Mouse (Mus musculus): ENCODE results near the gene Kcnip3. TPM values are rescaled to one million over a fixed set of nuclear protein-coding genes. Genes with fewer than 3 reads are reported as not detected.

Kcnip3 gene
- total and polyA plus RNA-seq, 3 experiments: 0.22 TPM; not detected in 2

DNA sequence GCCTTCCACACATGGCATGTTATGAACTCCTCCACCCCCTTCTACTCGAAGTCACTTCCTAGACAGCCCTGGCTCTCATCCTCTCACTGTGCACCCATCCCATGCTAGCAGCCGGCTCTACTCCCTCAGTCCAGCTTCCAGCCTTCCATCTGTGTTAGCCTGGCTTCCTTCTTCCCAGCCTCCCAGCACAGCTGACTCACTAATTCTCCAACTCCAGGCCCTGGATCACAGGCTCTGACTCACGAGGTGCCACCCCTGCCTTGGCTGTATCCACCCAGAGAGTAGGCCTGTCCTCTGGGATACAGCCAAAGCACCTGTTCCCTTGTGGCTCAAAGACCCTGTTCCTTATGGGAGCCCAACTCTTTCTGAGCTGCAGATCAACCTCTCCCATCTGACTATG, 15.7 kb upstream of the Kcnip3 start:
- TF ChIP-seq RCOR1 (IDR thresholded peaks at IDR 0.05; ENCODE audit: low read depth, low read length) (no peak), SIN3A (IDR thresholded peaks at IDR 0.05; ENCODE audit: low read length) (no peak), CHD2 (IDR thresholded peaks at IDR 0.05; ENCODE audit: low read length) (no peak), ZC3H11A (IDR thresholded peaks at IDR 0.05; ENCODE audit: low read depth, low read length) (no peak), HCFC1 (IDR thresholded peaks at IDR 0.05; ENCODE audit: low read depth, low read length) (no peak), ETS1 (IDR thresholded peaks at IDR 0.05; ENCODE audit: low read depth, low read length) (no peak)
- H3K27me3 ChIP-seq (ENCODE audit: control insufficient read depth in 1 of 2, insufficient read depth in 2 of 2, low read length in 2 of 2): no peaks in the 10 kb centered on the region; a peak in 1 of 4 replicates

DNA sequence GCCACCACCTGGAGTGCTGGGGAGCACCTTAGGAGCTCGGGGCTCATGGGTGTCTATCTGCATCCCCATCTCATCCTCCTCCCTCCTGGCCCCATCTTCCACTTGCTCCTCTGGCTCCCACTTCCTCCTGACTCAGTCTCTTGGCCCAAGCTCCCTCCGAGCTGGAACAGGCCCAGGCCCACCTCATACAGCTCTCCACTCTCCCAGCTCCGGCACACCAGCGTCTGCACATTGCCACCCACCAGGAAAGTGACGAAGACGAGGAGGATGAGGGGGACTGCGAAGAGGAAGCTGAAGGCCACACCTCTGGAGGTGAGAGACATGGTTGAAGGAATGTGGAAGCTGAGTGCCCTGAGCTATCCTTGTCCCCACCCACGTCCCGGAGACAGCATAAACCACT, 13.5 kb upstream of the Kcnip3 start:
- no peak overlapping the region for H3K4me3 ChIP-seq (ENCODE audit: control insufficient read depth in 1 of 2, insufficient read depth in 1 of 2, low read depth in 2 of 2, low read length in 2 of 2)
- TF ChIP-seq CHD1 (IDR thresholded peaks at IDR 0.05; ENCODE audit: low read depth, low read length): no peak
- no peak for TF ChIP-seq GABPA (IDR thresholded peaks at IDR 0.05; ENCODE audit: low read depth, low read length)
- no peak for TF ChIP-seq MAZ (IDR thresholded peaks at IDR 0.05; ENCODE audit: low read depth, low read length)
- no peak for TF ChIP-seq UBTF (IDR thresholded peaks at IDR 0.05; ENCODE audit: borderline replicate concordance, insufficient read depth, low read depth, low read length)
- TF ChIP-seq ETS1 (IDR thresholded peaks at IDR 0.05; ENCODE audit: low read depth, low read length): no peak
- TF ChIP-seq MYC (IDR thresholded peaks at IDR 0.05; ENCODE audit: low read depth, low read length): no peak
- TF ChIP-seq CHD2 (IDR thresholded peaks at IDR 0.05; ENCODE audit: low read length): no peak
- TF ChIP-seq CTCF (IDR thresholded peaks at IDR 0.05 in 2 of 3, conservative IDR thresholded peaks at IDR 0.05 in 1 of 3; ENCODE audit: control insufficient read depth in 1 of 3, insufficient read depth in 1 of 3, low read depth in 2 of 3, low read length in 3 of 3, poor library complexity in 1 of 3, severe bottlenecking in 1 of 3): no peak
- no peak for TF ChIP-seq TCF12 (IDR thresholded peaks at IDR 0.05; ENCODE audit: low read depth, low read length)
- H3K79me2 ChIP-seq (ENCODE audit: control insufficient read depth, insufficient read depth, low read length, poor library complexity): no peaks in the 10 kb centered on the region
- H3K9me3 ChIP-seq (replicated peaks; ENCODE audit: insufficient read depth, low read length): no peaks in the 10 kb centered on the region
- H3K27me3 ChIP-seq (ENCODE audit: control insufficient read depth in 1 of 2, insufficient read depth in 2 of 2, low read length in 2 of 2): no peaks in the 10 kb centered on the region
- no peaks in the 10 kb centered on the region for H3K36me3 ChIP-seq (ENCODE audit: control insufficient read depth in 1 of 2, insufficient read depth in 2 of 2, low read length in 2 of 2)
- no peak for DNase-seq (ENCODE audit: low read depth, low spot score)
- no peak overlapping the region for H3K27ac ChIP-seq (ENCODE audit: control insufficient read depth, low read depth, low read length)
- no peaks in the 10 kb centered on the region for H3K4me1 ChIP-seq (ENCODE audit: control insufficient read depth in 1 of 2, insufficient read depth in 2 of 2, low read length in 2 of 2)
- no peak overlapping the region for H3K9ac ChIP-seq (ENCODE audit: control insufficient read depth, low read depth, low read length, poor library complexity, severe bottlenecking)

More for the DNA sequence above, 15.7 kb upstream of the Kcnip3 start:
- Histone ChIP-seq H3K9me3 (replicated peaks; ENCODE audit: insufficient read depth, low read length) (no peaks in the 10 kb centered on the region), H3K36me3 (ENCODE audit: control insufficient read depth in 1 of 2, insufficient read depth in 2 of 2, low read length in 2 of 2) (no peaks in the 10 kb centered on the region), H3K27ac (ENCODE audit: control insufficient read depth, low read depth, low read length) (no peak overlapping the region), H3K9ac (ENCODE audit: control insufficient read depth, low read depth, low read length, poor library complexity, severe bottlenecking) (no peak overlapping the region), H3K79me2 (ENCODE audit: control insufficient read depth, insufficient read depth, low read length, poor library complexity) (no peaks in the 10 kb centered on the region), H3K4me1 (ENCODE audit: control insufficient read depth in 1 of 2, insufficient read depth in 2 of 2, low read length in 2 of 2) (no peaks in the 10 kb centered on the region), H3K4me3 (ENCODE audit: control insufficient read depth in 1 of 2, insufficient read depth in 1 of 2, low read depth in 2 of 2, low read length in 2 of 2) (no peak overlapping the region)
- DNase-seq (ENCODE audit: low read depth, low spot score): no peak

DNA sequence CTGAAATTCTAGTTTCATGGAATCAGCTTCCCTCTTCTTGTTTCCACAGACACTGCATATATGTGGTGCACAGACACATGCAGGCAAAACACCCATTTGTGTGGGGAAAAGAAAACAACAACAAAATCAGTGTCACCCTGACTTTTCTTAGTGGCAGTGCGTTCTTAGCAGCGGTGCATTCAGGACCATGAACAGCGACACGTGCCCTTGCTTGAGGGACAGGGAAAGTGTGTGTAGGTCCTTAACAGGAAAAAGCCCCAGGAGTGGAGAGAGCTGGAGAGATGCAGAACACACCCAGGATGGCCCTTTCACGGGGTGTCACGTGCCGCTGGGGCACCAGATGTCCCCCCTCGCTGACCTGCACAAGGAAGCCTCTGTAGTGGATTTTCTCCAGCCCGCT, 10.5 kb upstream of the Kcnip3 start:
- H3K4me3 ChIP-seq (ENCODE audit: control insufficient read depth in 1 of 2, insufficient read depth in 1 of 2, low read depth in 2 of 2, low read length in 2 of 2): no peak overlapping the region

More for the DNA sequence above, 10.5 kb upstream of the Kcnip3 start:
- peak; percentile 57 for DNase-seq (ENCODE audit: low read depth, low spot score)
- no peaks in the 10 kb centered on the region for H3K9me3 ChIP-seq (replicated peaks; ENCODE audit: insufficient read depth, low read length)
- no peak overlapping the region for H3K27ac ChIP-seq (ENCODE audit: control insufficient read depth, low read depth, low read length)
- no peak for TF ChIP-seq BHLHE40 (IDR thresholded peaks at IDR 0.05; ENCODE audit: borderline replicate concordance, low read depth, low read length)
- TF ChIP-seq E2F4 (IDR thresholded peaks at IDR 0.05; ENCODE audit: borderline replicate concordance, low read depth, low read length): no peak
- no peak for TF ChIP-seq ZNF384 (IDR thresholded peaks at IDR 0.05; ENCODE audit: low read depth, low read length)
- no peak for TF ChIP-seq ZKSCAN1 (IDR thresholded peaks at IDR 0.05; ENCODE audit: low read depth, low read length)
- no peak for TF ChIP-seq MAX (IDR thresholded peaks at IDR 0.05; ENCODE audit: low read length)
- TF ChIP-seq ELF1 (IDR thresholded peaks at IDR 0.05; ENCODE audit: low read depth, low read length): no peak
- H3K79me2 ChIP-seq (ENCODE audit: control insufficient read depth, insufficient read depth, low read length, poor library complexity): no peaks in the 10 kb centered on the region
- H3K4me1 ChIP-seq (ENCODE audit: control insufficient read depth in 1 of 2, insufficient read depth in 2 of 2, low read length in 2 of 2): no peaks in the 10 kb centered on the region
- H3K36me3 ChIP-seq (ENCODE audit: control insufficient read depth in 1 of 2, insufficient read depth in 2 of 2, low read length in 2 of 2): no peaks in the 10 kb centered on the region
- H3K9ac ChIP-seq (ENCODE audit: control insufficient read depth, low read depth, low read length, poor library complexity, severe bottlenecking): no peak overlapping the region
- no peaks in the 10 kb centered on the region for H3K27me3 ChIP-seq (ENCODE audit: control insufficient read depth in 1 of 2, insufficient read depth in 2 of 2, low read length in 2 of 2)

Data from MEL (cell line).